Mouse (Mus musculus): Measurements from ENCODE around the gene Plekha5. TPM values are rescaled to one million over a fixed set of nuclear protein-coding genes. Genes with fewer than 3 reads are reported as not detected.

Plekha5 gene
- polyA plus RNA-seq, 1 experiment: not detected

GRCm38 (mm10) chr6:140448010-140448739 lies 24.3 kb downstream of the Plekha5 start:
- no peak for TF ChIP-seq CTCF (IDR thresholded peaks at IDR 0.05; ENCODE audit: insufficient read depth, low read depth, low read length)
- TF ChIP-seq POLR2A (IDR thresholded peaks at IDR 0.05; ENCODE audit: insufficient read depth, low read depth, low read length): no peak
- H3K4me3 ChIP-seq (ENCODE audit: insufficient read depth, low read depth, low read length): no peak overlapping the region
- WGBS: 68% methylated on average over 21 of the region's 21 CpGs
- peaks cover 16% of the 10 kb centered on the region for H3K4me1 ChIP-seq (ENCODE audit: control insufficient read depth, insufficient read depth, low read length)
- no peak overlapping the region for H3K27ac ChIP-seq (ENCODE audit: insufficient read depth, low read depth, low read length)

- Histone ChIP-seq H3K27ac (ENCODE audit: insufficient read depth, low read depth, low read length) (no peak overlapping the region), H3K4me1 (ENCODE audit: control insufficient read depth, insufficient read depth, low read length) (peaks cover 7% of the 10 kb centered on the region; the same call in 1 of the 2 replicates), H3K4me3 (ENCODE audit: insufficient read depth, low read depth, low read length) (no peak overlapping the region)
- TF ChIP-seq CTCF (IDR thresholded peaks at IDR 0.05; ENCODE audit: insufficient read depth, low read depth, low read length) (no peak), POLR2A (IDR thresholded peaks at IDR 0.05; ENCODE audit: insufficient read depth, low read depth, low read length) (no peak)
- WGBS: 95% methylated on average over 5 of the region's 5 CpGs
Observed at GRCm38 (mm10) chr6:140450693-140451092, 26.8 kb downstream of the Plekha5 start.

- peaks cover 14% of the 10 kb centered on the region for H3K4me1 ChIP-seq (ENCODE audit: control insufficient read depth, insufficient read depth, low read length)
- H3K4me3 ChIP-seq (ENCODE audit: insufficient read depth, low read depth, low read length): no peak overlapping the region
- TF ChIP-seq CTCF (IDR thresholded peaks at IDR 0.05; ENCODE audit: insufficient read depth, low read depth, low read length) (no peak), POLR2A (IDR thresholded peaks at IDR 0.05; ENCODE audit: insufficient read depth, low read depth, low read length) (no peak)
- 98% methylated on average over 8 of the region's 8 CpGs for WGBS
- no peak overlapping the region for H3K27ac ChIP-seq (ENCODE audit: insufficient read depth, low read depth, low read length)
Observed at GRCm38 (mm10) chr6:140452736-140453135, 28.9 kb downstream of the Plekha5 start.

DNA sequence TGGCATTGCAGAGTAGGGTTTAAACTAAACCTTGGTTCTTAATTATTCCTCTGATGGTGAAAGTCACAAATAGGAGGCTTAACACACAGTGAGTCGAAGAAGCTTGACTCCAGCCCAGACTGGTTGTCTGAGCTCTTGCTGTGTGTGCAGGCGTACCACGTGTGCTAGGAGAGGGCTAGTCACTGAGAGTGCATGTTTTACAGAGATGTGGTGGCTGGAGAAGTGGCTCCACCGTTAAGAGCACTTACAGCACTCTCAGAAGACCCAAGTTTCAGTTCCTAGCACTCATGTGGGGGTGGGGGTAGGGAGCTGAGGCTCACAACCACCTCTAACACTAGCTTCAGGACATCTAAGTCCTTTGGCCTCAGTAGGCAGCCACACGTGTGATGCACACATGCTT lies 29.6 kb downstream of the Plekha5 start:
- Histone ChIP-seq H3K4me1 (ENCODE audit: control insufficient read depth, insufficient read depth, low read length) (peaks cover 10% of the 10 kb centered on the region), H3K4me3 (ENCODE audit: insufficient read depth, low read depth, low read length) (no peak overlapping the region), H3K27ac (ENCODE audit: insufficient read depth, low read depth, low read length) (no peak overlapping the region)
- 69% methylated on average over 5 of the region's 5 CpGs for WGBS
- TF ChIP-seq POLR2A (IDR thresholded peaks at IDR 0.05; ENCODE audit: insufficient read depth, low read depth, low read length): no peak

- TF ChIP-seq CTCF (IDR thresholded peaks at IDR 0.05; ENCODE audit: insufficient read depth, low read depth, low read length): no peak
- no peak for TF ChIP-seq POLR2A (IDR thresholded peaks at IDR 0.05; ENCODE audit: insufficient read depth, low read depth, low read length)
- 89% methylated on average over 3 of the region's 3 CpGs for WGBS
- H3K4me3 ChIP-seq (ENCODE audit: insufficient read depth, low read depth, low read length): no peak overlapping the region
- H3K4me1 ChIP-seq (ENCODE audit: control insufficient read depth, insufficient read depth, low read length): peaks cover 10% of the 10 kb centered on the region
- H3K27ac ChIP-seq (ENCODE audit: insufficient read depth, low read depth, low read length): no peak overlapping the region
Observed at GRCm38 (mm10) chr6:140454388-140454787, 30.5 kb downstream of the Plekha5 start.

DNA sequence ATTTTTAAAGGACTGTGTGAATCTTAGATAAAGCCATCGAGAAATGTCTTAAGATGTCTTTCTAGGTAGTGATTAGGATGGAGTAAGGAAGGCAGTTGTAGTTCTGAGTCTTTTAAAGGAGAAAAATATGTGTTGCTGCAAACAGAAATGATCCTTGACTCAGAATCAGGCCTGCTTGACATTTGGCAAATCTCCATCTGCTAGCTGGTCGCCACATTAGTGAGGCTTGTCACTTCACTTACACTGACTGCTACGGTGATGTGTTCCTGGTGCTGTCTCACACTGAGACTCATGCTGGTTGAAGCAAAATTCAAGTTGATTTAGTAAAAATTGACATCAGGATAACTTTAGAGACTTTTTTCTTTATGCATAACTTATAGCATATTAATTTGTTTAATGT lies 32.0 kb downstream of the Plekha5 start:
- TF ChIP-seq CTCF (IDR thresholded peaks at IDR 0.05; ENCODE audit: insufficient read depth, low read depth, low read length) (no peak), POLR2A (IDR thresholded peaks at IDR 0.05; ENCODE audit: insufficient read depth, low read depth, low read length) (no peak)
- Histone ChIP-seq H3K27ac (ENCODE audit: insufficient read depth, low read depth, low read length) (no peak overlapping the region), H3K4me3 (ENCODE audit: insufficient read depth, low read depth, low read length) (no peak overlapping the region), H3K4me1 (ENCODE audit: control insufficient read depth, insufficient read depth, low read length) (peaks cover 10% of the 10 kb centered on the region)
- 59% methylated on average over 3 of the region's 3 CpGs for WGBS

- TF ChIP-seq CTCF (IDR thresholded peaks at IDR 0.05; ENCODE audit: insufficient read depth, low read depth, low read length) (no peak), POLR2A (IDR thresholded peaks at IDR 0.05; ENCODE audit: insufficient read depth, low read depth, low read length) (no peak)
- Histone ChIP-seq H3K27ac (ENCODE audit: insufficient read depth, low read depth, low read length) (no peak overlapping the region), H3K4me1 (ENCODE audit: control insufficient read depth, insufficient read depth, low read length) (peaks cover 10% of the 10 kb centered on the region), H3K4me3 (ENCODE audit: insufficient read depth, low read depth, low read length) (no peak overlapping the region)
- 88% methylated on average over 15 of the region's 15 CpGs for WGBS
Observed at GRCm38 (mm10) chr6:140456393-140457163, 32.7 kb downstream of the Plekha5 start.

DNA sequence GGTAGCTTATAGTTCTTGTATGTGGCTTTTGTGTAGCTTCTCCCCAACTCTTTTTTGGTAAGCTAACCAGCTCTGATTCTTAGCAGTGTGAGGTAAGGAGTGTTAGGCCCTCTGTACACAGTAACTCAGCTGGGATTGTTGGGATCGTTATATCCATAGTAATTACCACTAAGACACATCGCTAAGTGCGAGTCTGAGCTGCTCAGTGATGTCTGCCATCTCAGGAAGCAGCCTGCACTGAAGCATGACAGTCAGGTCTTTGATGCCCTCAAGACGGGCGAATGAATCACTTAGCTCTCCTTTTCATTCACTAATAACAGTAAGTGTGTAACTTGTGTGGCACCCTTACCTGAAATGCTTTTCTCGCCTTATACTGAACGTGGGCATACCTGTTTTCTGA lies 36.5 kb downstream of the Plekha5 start:
- H3K27ac ChIP-seq (ENCODE audit: insufficient read depth, low read depth, low read length): no peak overlapping the region
- H3K4me3 ChIP-seq (ENCODE audit: insufficient read depth, low read depth, low read length): no peak overlapping the region
- H3K4me1 ChIP-seq (ENCODE audit: control insufficient read depth, insufficient read depth, low read length): peaks cover 19% of the 10 kb centered on the region
- TF ChIP-seq CTCF (IDR thresholded peaks at IDR 0.05; ENCODE audit: insufficient read depth, low read depth, low read length) (no peak), POLR2A (IDR thresholded peaks at IDR 0.05; ENCODE audit: insufficient read depth, low read depth, low read length) (no peak)
- WGBS: 65% methylated on average over 7 of the region's 7 CpGs

DNA sequence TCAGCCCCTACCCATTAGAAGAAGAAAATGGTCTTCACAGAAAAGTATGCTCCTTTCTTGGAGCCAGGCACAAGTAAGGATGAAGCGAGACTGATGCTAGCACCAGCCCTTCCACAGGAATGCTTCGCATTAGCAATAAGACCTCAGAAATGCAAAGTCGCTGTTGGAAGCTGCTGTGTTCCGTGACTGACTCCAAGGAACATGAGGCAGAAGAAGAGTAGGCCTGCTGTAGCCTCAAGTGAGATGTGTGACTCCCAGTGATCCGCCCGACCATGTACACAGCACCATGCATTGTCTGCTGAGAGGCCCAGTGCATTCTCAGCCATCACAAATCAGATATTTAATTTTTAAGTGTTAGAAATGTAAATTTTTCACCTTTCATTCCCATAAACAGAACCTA lies 41.0 kb downstream of the Plekha5 start:
- H3K27ac ChIP-seq (ENCODE audit: insufficient read depth, low read depth, low read length): no peak overlapping the region
- peaks cover 23% of the 10 kb centered on the region for H3K4me1 ChIP-seq (ENCODE audit: control insufficient read depth, insufficient read depth, low read length)
- no peak overlapping the region for H3K4me3 ChIP-seq (ENCODE audit: insufficient read depth, low read depth, low read length)
- 76% methylated on average over 6 of the region's 6 CpGs for WGBS
- no peak for TF ChIP-seq CTCF (IDR thresholded peaks at IDR 0.05; ENCODE audit: insufficient read depth, low read depth, low read length)
- TF ChIP-seq POLR2A (IDR thresholded peaks at IDR 0.05; ENCODE audit: insufficient read depth, low read depth, low read length): no peak

Measured in olfactory bulb, adult 2 months (tissue).